Mouse (Mus musculus) T-cell, adult 2 months (primary cell): ENCODE results near the gene Colgalt2.
"Not testable (repeated sequence)": the region's sequence is repeated elsewhere in the genome, so short reads cannot be mapped to it uniquely, and the experiment has no call there.

Experiments used
- DNase-seq: peaks from one replicate; pipeline ENCODE4 v3.0.0; 2022; ENCODE audit warnings: low spot score

Gene Colgalt2

DNA sequence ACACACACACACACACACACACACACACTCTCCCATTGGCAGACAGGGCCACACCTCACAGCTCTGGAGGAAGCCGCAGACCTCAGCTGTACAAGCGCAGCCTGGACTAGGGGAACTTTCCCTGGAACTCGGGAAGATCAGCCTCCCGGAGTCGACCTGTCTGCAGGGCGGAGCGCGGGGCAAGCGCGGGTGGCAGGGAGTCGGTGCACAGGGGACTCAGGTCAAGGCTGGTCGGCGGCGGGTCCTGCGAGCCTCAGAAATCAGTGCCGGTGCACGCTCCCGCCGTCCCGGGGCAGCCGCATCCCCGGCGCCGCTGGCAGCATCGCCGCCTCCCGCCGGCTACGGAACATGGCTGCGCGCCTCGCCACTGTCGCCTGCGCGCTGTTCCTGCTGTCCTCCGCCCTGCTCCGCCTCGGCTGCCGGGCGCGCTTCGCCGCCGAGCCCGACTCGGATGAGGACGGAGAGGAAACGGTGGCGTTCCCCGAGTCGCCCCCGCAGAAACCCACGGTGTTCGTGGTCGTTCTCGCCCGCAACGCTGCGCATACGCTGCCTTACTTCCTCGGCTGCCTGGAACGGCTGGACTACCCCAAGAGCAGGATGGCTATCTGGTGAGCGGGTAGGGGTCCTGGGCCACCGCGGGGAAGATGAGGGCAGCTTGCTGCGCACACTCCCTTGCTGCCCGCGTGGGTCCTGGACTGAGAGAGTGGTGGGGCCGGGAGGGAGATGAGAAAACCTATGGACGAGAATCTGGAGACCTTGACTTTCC is at the start of gene Colgalt2:
Gene Colgalt2, plus strand, starts transcription at position 41 of the 766 bp plus-strand sequence.
- peak; percentile 14 for DNase-seq

DNA sequence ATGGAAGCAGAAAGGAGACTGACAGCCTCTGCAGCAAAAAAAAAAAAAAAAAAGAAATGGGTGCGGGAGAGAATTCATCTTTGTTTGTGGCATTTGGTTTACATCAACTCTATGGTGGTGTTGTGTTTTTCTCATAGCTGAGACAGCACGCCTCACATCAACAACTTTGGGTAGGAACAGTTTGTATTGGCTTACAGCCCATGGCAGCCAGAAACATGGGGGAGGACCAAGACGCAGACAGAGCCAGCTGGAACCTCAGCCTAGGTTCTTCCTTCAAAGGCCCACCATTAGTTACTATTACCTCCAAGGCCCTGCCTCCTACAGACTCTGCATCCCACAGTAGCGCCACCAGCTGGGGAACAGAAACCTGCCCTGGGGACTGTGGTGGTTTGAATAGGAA is 42.9 kb upstream of the Colgalt2 start:
- no peak for DNase-seq

DNA sequence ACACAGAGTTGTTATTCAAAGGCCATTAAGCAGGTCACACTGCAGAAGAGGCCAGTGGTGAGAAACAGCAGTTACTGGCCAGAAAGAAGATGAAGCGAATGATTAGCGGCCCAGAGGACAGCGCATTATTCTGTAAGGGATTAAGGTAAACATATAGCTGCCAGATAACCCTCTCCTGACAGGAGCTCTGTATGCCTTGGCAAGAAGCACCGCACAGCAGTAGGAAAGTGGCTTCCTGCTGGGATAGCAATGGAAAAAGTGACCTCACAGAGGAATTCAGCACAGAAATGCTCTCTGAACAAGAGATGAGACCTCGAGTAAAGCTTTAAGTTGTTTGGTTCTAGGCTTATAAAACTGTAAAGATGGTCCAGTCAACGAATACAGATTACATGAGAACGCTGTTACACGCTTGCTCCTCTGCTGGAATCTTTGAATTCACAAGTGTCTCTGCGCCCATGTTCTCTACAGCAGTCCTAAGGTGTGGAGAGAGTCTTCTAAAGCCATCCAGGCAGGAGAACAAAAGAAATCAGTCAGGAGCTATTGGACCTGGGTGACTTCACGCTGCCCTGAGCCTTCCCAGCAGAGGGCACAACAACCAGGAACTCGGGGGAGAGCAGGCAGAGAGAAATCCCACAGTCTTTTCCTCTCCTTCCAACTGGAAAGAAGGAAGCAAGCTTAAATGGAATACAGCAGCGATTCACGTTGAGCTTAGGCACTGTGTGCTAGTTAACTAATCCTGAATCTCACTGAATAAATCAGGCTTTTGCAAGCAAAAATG is 31.1 kb upstream of the Colgalt2 start:
- DNase-seq: no peak

DNA sequence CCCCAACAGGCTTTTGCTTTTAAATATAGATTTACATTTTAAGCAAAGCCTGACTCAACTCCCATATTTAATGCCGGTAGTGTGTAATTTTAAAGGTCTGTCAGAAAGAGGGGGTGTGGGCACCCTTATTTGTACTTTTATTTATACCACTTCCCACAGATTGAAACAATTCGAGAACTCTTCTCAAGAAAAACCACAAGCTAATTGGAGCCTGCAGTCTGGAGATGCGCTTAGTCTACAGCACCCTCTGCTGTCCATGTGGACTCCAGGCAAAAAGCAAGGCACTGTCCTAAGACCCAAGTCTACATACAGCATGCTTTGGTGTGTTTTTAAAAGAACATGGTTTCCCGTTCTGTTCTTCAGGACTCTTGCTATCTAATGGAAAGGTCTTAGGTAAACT is 30.5 kb upstream of the Colgalt2 start:
- peak; percentile 35 for DNase-seq

DNA sequence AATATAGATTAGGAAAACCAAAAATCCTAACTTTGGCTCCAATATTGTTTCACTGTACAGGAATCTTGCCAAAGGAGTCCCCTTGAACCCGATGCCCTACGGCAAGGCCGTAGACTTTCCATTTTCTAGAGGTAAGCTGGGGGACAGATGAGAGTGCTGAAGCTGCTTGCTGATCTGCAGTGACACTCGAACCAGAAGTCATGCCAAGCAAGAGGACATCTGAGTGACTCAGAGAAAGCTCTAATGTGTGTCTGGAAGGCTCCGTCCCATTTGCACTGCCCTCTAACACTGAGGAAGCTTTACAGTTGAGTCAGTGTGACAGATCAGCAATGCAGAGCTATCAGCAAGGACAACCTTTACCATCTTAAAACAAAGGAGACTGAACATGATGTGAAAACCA is 21.3 kb upstream of the Colgalt2 start:
- no peak for DNase-seq

DNA sequence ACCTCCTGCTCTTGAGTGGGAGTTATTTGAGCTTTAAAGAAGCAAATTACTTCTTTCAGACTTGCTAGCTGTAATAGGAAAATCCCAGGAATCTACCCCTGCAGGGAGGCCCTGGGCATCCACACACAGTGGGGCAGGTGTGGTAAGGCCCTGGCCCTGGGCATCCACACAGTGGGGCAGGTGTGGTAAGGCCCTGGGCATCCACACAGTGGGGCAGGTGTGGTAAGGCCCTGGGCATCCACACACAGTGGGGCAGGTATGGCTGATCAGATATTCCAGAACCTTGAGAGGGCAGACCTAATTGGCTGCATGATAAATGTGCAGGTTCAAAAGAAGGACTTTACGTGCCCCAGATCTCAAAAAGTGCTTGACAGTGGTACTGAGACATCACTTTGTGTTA is 15.0 kb upstream of the Colgalt2 start:
- no peak for DNase-seq

DNA sequence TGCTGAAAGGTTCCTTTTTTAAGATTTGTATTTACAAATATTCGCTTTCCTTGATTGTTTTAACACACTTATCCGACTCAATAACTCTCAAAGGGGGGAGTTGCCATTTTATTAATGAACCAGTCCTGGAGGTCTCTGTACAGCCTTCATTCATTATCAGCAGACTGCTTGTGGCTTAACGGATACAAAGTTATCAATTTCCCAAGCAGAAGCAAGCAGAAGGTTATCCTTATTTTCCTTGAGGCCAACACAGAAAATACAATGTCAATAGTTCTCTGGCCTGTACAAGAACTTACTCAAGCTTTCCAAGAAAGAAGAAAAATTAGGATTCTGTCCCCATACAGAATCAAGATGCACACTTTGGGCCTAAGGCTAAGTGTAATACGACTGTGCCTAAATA is 13.9 kb upstream of the Colgalt2 start:
- DNase-seq: not testable (repeated sequence)

DNA sequence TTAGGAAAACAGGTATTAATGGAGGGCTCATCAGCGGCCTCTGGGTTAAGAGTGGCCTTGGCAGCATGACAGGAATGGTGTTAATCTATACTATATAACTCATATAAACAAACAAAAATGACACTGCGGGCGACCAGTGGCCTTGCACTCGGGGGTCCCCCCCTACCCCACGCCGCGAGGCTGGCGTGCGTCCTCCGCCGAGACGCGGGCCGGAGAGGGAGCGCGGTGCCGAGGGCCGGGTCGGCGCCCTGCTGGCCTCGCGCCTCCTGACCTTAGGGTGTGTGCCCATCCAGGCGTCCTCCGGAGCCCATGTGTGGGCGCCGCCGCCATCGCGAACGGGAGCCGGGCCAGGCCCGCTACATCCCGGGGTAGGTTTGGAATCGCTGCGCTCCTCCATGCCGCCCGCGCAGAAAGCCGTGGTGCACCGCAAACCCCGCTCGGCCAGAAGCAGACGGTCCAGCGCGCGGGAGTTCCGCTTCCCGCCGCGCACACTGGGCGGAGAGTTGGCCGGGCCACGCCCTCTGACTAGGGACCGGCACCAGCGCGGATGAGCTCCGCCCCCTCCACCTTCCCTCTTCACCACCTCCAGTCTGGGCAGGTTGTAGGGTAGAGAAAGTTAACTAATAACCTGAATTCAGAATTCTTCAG is 13.3 kb upstream of the Colgalt2 start, which contains the start of gene Tsen15:
Gene Tsen15, minus strand, starts transcription at position 501 of the 648 bp plus-strand sequence.
- DNase-seq: peak; percentile 74

DNA sequence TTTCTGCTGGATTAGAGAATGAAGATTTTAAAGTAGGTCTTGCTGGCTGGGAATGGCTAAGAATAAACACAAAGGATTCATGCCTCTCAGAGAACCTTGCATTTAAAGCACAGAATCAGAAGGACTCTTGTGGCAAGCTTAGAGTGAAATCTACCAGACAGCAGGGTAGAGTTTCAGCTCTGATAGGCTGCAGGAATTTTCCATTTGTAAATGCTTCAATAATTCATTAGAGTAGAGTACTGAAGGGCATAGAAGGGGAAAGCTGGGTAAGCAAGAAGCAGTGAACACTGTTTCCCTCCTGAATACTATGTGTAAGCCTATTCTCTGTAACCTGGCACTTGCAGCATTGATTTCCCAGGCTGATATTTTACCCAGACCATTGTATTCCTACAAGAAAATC is 10.4 kb upstream of the Colgalt2 start:
- DNase-seq: no peak

DNA sequence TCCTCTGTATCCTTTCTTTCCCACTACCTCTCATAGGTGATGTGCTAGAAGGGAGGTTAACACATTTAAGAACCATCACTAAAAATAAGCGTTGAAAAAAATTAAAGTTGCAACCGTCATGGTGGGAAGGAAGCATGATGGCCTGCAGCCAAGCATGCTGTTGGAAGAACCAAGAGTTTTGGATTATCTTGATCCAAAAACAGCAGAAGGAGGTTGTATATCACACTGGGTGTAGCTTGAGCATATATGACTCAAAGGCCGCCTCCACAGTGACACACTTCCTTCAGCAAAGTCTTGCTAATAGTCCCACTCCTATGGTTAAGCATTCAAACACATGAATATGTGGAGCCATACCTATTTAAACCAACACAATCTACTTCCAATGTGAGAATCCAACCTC is 5.5 kb upstream of the Colgalt2 start:
- no peak for DNase-seq

DNA sequence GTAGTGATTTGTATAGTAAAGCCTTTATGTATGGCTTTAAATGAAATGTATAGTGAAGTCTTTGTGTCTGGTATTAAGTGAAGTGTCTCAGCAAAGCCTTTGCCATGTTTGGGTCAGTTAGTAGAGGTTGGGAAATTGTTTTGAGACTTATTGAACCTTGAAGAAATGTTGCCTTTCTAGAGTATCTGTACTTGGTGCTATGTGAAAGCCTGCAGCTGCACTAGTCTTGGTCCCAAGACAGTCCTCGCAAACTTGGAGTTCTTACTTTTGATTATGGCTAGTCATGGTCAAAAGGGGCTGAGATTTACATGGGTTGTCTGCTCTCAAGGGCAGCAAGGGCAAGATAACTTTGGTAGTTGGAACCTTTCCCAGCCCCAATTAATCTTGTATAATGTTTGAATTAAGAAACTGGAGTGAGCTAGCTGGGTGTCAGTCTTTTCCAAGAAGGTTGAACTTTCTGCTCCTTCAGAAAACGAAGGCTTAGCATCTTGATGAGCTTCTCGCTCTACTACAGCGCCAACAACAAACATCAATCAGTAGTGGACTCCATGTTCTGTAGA is 4.6 kb upstream of the Colgalt2 start:
- DNase-seq: no peak

DNA sequence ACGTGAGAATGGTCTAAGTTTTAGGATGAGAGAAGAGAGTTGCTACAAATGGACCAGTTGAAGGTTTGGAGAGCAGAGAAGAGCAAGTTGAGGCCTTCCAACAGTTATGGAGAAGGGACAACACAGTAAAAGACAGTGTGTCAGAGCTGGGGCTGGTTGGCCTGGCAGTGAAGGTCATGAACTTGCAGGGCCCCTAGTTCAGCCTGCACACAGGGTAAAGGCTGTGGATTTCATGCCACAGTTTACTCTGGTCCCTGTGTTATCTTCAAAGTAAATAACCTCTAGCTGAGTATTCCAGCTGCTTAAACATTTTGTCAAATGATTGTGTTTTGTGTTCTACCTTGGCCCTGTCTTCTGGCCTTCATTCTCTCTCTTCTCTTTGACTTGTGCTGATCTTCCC is 922 bp upstream of the Colgalt2 start:
- DNase-seq: no peak

DNA sequence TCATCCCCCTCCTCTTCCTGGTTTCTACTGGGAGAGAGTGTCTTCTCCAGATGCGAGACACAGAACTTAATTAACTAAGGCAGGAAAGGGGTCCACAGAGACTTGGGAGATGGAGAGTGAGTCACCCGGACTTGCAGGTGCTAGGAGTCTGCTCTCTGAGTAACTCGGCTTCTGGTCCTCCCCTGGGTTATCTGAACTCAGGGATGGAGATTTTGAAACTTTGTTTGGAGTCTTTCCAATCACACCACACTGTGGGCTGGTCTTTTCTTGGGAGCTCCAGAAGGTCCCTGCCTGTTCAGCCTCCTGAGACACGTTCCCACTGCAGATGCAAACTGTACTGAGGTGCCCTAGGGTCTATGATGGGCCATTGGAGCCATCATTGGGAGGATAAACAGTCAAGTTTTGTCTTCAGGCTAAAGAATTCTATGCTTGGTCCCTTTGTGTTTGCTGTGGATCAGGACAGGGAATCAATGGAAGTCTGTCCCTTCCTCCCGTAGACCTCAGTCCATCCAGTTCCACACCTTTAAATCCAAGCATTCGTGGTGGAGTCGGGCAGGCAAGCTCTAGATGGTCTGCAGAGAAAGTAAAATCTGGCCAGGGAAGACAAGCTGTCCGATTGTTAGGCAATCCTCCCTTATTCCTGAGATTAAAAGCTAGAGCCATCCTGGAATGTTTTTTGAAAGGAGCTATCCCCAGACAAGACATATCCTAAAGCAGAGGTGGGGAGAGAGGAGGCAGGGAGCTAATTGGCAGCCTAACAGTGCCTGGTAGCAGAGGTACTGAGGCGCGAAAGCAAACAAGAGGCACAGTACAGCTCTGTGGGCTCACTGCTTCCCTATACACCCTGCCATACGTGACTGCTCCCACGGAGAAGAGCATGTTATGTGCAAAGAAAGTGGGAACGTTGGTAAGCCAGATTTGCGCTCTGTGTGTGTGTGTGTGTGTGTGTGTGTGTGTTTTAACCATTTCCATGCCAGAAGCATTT is 1.2 kb downstream of the Colgalt2 start:
- no peak for DNase-seq

DNA sequence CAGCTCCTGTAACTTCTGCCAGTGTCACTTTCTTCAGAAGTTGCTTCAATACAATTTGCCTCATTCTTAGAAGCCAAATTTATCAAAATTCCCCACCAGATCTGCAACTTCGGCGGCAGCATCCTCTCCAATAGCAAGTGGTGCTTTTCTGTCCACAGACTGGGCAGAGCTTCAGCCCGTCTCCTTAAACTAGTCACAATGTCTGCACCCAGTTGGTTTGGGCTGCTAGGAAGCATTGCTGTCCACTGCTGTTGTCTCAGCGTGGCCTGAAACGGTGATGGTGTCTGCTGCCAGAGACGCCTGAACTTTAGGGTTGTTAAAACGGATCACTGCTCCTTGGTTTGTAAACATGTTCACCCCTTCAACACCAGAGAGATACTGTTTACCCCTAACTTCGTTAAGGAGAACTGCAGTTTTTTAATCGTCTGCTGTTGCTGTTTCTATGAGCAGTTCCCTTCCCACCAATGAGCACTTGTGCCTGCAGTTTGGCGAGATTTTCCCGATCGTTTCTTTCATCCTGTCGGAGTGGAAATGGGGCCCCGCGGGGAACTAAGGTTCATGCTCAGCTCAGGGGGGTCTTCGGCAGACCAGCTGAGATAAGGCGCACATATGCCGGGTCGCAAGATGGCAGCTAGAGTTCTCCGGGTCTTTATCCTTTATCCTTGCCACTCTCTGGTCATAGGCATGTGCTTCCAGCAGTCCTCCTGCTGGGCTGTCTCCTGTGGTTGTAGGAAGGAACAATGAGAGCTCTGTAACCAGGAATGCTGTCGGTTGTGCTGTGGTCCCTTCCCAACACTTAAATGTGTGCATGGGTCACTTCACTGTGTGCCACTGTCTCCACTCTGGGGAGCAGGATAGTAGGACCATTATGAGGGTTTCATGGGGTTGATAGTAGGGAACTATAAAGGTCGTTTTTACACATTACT is 7.7 kb downstream of the Colgalt2 start:
- DNase-seq: no peak

DNA sequence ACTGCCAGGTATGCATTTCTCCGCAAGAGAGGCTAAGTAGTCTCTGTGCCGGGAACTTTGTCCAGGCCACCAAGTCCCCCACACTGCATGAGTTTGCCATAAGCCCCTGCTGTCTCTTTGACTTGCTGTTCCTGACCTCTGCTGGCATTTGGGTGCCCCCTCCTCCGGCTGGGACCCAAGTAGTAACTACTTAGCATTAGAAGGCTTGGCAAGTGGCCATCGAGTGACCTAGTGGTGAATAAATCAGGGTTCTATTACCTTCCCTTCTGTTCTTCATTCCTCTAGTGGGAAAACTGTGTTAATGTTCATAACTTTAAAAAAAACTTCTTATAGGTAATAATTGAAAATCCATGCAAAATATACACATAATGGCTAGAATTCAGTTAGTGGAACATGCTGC is 9.7 kb downstream of the Colgalt2 start:
- DNase-seq: no peak

DNA sequence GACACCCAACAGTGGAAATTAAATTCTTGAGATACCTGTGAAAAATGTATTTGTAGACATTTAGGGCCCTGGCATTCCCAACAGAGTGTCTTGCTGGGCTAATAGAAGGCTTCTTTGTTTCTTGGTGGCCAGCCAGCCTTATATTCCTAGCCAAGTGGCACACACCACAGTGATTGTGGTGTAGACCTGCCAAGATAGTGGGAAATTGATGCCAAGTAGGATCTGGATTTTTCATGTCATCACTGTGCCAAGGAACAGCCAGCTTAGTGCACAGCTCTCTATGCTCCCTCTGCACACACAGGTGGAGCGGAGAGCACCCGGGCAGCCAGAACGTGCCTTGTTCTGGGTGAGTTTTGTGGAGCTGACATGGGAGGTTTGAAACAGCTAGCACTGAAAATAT is 11.0 kb downstream of the Colgalt2 start:
- no peak for DNase-seq

DNA sequence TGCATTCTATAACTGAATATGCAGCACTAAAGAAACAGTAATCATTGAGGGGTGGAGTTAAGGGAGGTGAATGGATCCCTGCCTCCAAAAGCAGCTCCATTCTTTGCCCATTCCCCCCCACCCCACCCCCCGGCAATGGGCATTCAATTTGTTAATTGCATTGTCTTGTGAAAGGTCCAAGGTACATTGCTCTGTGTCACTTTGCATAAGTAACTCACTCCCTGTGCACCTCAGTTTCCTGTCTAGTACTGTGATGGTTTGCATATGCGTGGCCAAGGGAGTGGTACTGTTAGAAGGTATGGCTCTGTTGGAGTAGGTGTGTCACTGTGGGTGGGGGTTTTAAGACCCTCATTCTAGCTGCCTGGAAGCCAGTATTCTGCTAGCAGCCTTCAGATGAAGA is 13.5 kb downstream of the Colgalt2 start:
- DNase-seq: no peak

DNA sequence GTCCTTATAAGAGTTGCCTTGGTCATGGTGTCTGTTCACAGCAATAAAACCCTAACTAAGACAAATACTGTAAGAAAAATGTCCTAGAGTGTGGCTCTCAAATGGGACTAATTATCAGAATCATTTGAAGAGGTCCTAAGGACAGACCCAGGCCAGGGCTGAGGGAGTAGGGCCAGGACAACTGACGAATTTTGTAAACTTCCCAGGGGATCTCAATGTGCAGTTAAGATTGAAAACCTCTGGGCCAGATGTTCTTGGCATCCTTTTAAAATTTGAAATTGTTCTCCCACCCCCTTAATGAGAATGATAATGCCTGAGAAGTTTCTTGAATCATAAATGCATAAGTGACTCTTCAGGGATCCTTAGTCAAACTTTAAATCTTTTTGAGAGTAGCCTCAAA is 14.3 kb downstream of the Colgalt2 start:
- no peak for DNase-seq

DNA sequence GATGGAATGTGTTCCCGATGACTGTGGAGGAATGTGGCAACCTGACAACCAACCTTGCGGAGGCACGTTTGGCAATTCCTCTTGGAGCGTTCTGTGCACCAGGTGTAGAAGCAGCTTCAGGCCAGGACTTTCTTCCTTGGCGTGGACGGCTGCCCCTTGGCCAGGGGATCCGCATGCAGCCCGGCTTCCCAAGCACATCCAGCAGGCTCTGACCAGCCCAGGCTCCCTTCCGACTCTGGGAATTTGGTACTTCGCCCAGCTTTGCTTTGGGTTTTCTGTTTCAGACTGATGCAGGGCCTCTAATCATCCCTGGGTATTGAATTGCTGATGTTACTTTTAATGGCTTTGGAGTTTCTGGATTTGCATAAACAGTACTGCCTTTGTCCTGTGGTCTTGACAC is 14.8 kb downstream of the Colgalt2 start:
- DNase-seq: no peak

DNA sequence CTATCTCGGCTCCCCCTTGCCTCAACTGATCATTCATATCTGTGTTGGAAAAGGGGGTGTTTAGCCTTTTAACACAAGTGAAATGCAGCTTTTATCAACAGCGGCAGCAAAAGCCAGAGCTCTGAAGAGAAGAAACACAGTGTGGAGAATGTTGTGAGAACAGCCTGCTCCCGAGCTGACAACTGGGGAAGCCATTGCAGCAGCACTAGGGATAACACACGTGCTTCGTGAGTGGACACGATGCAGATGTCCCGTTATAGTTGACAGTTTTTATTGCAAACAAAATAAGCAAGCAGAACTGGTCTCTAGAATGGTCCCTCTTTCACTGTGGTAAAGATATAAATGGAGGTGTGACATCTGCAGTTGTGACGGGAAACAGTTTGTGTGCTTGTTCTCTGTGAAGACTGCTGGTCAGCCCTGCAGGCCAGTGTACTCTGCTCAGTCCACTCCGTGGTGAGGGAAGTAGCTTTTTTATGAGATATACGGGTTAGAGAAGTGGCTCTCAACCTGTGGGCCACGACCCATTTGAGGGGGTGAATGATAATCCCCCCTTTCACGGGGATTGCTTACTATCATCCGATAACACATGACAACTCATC is 16.8 kb downstream of the Colgalt2 start:
- no peak for DNase-seq
